Mouse (Mus musculus) hindbrain, embryonic 11.5 days (tissue): ENCODE data around the gene Ipo13. TPM values are rescaled to one million over a fixed set of nuclear protein-coding genes. Genes with fewer than 3 reads are reported as not detected.

Experiments used
- polyA plus RNA-seq: library from polyadenylated mRNA; unstranded; fragments of >200 nt; fragmentation: Nextera tagmentation; extraction: Ambion mirVana; gene quantifications from 2 replicates; pipeline ENCODE4 v1.2.1, GENCODE M21; 2014

Ipo13 gene
- polyA plus RNA-seq, 1 experiment from 2014 or later = 43.8 TPM

Other genes with a start within 250 kb of the Ipo13 start
- gene Dmap1, start 232.7 kb downstream of the Ipo13 start, polyA plus RNA-seq = 76.1 and 82.2 TPM in 2 replicates
- not detected in 2 replicates for gene Gm12845, start 190.6 kb downstream of the Ipo13 start, polyA plus RNA-seq
- gene Klf17, start 149.4 kb downstream of the Ipo13 start, polyA plus RNA-seq = not detected in 2 replicates
- 6.2 and 7.1 TPM in 2 replicates for gene Slc6a9, start 80.5 kb downstream of the Ipo13 start, polyA plus RNA-seq
- 1.7 and 1.8 TPM in 2 replicates for gene Ccdc24, start 42.4 kb downstream of the Ipo13 start, polyA plus RNA-seq
- gene B4galt2, start 31.5 kb downstream of the Ipo13 start, polyA plus RNA-seq = 27.3 and 27.9 TPM in 2 replicates
- gene Atp6v0b, start 27.7 kb downstream of the Ipo13 start, polyA plus RNA-seq = 233 and 246 TPM in 2 replicates
- gene Dph2, start 23.0 kb downstream of the Ipo13 start, polyA plus RNA-seq = 21.0 and 26.8 TPM in 2 replicates
- gene Artn, start 14.8 kb upstream of the Ipo13 start, polyA plus RNA-seq = 1.6 and 1.8 TPM in 2 replicates
- 5.5 and 6.0 TPM in 2 replicates for gene St3gal3, start 219.9 kb upstream of the Ipo13 start, polyA plus RNA-seq